Mouse (Mus musculus) limb, embryonic 14.5 days (tissue): Measurements from ENCODE around the gene Igfbp6. TPM values are rescaled to one million over a fixed set of nuclear protein-coding genes. Genes with fewer than 3 reads are reported as not detected.

ENCODE experiments used
- ATAC-seq: fragments of 200-750 bp; cut with Nextera tagmentation; 2 replicates; pipeline ENCODE4 v1.8.0; 2017; ENCODE audit warnings: low read depth, moderate number of reproducible peaks, moderate TSS enrichment; ENCODE audit not compliant: low FRiP score
- DNase-seq: peaks from one replicate; pipeline ENCODE4 v3.0.0-alpha.2; 2015; ENCODE audit warnings: low spot score
- H3K27ac ChIP-seq: fragments of 300-500 bp; sonication (generic); replicated peaks from 2 replicates; pipeline ENCODE4 v1.5.1; 2014; ENCODE audit warnings: low read depth, mild to moderate bottlenecking, low read length, moderate library complexity, mixed read lengths
- H3K27me3 ChIP-seq: fragments of 300-500 bp; sonication (generic); 2 replicates; pipeline ENCODE4 v1.6.1; 2014; ENCODE audit warnings: low read length, mixed read lengths; ENCODE audit not compliant: control insufficient read depth, insufficient read depth
- H3K36me3 ChIP-seq: fragments of 300-500 bp; sonication (generic); 2 replicates; pipeline ENCODE4 v1.6.1; 2014; ENCODE audit warnings: mild to moderate bottlenecking, low read length, moderate library complexity, mixed read lengths; ENCODE audit not compliant: control insufficient read depth, insufficient read depth
- H3K4me1 ChIP-seq: fragments of 300-500 bp; sonication (generic); 2 replicates; pipeline ENCODE4 v1.6.1; 2014; ENCODE audit warnings: antibody characterized with exemption, low read length, mixed read lengths; ENCODE audit not compliant: control insufficient read depth, insufficient read depth
- H3K4me2 ChIP-seq: fragments of 300-500 bp; sonication (generic); replicated peaks from 2 replicates; pipeline ENCODE4 v1.6.1; 2014; ENCODE audit warnings: low read depth, mild to moderate bottlenecking, low read length, moderate library complexity; ENCODE audit not compliant: severe bottlenecking
- H3K4me3 ChIP-seq: fragments of 300-500 bp; sonication (generic); replicated peaks from 2 replicates; pipeline ENCODE4 v1.5.1; 2014; ENCODE audit warnings: low read length
- H3K9ac ChIP-seq: fragments of 300-500 bp; sonication (generic); 2 replicates; pipeline ENCODE4 v1.6.1; 2014; ENCODE audit warnings: mild to moderate bottlenecking, low read depth, low read length, moderate library complexity; ENCODE audit not compliant: severe bottlenecking
- H3K9me3 ChIP-seq: fragments of 300-500 bp; sonication (generic); 2 replicates; pipeline ENCODE4 v1.6.1; 2016; ENCODE audit warnings: low read length; ENCODE audit not compliant: control insufficient read depth
- POLR2A ChIP-seq: fragments of 200-500 bp; IDR thresholded peaks from 2 replicates; pipeline ENCODE4 v1.8.0; 2012; ENCODE audit warnings: inconsistent platforms, mild to moderate bottlenecking, moderate library complexity, borderline replicate concordance; ENCODE audit not compliant: insufficient read depth, insufficient read length; ENCODE audit errors: extremely low read depth
- WGBS: fragments of 180-500 bp; shearing (Covaris S2); extraction: QIAGEN DNeasy Blood & Tissue Kit; methylation state at CpG from one replicate; pipeline ENCODE4 v1.1.7; 2014; 5-methylcytosine and 5-hydroxymethylcytosine counted together
- polyA plus RNA-seq, 2 experiments: library from polyadenylated mRNA; depleted of rRNA in 1 of 2; stranded (reverse) in 1 of 2; unstranded in 1 of 2; fragments of >200 nt; fragmentation: Nextera tagmentation in 1 of 2; extraction: Ambion mirVana in 1 of 2; gene quantifications; 2 replicates each; pipeline versions ENCODE4 v1.2.1 to v1.2.3; 2012 to 2014

Gene Igfbp6
- polyA plus RNA-seq, 2 experiments: 8.1 to 11.7 TPM

- 81% methylated on average over 29 of the region's 29 CpGs for WGBS
Observed at GRCm38 (mm10) chr15:102110701-102111494, 33.3 kb upstream of the Igfbp6 start.

GRCm38 (mm10) chr15:102111495-102111829 is 32.7 kb upstream of the Igfbp6 start:
- TF ChIP-seq POLR2A: no peak
- peaks cover 98% of the 10 kb centered on the region for H3K36me3 ChIP-seq
- H3K4me1 ChIP-seq: peaks cover 15% of the 10 kb centered on the region; the same call in 1 of the 2 replicates
- no peak overlapping the region for H3K27ac ChIP-seq
- ATAC-seq (no peak), DNase-seq (no peak)
- H3K9me3 ChIP-seq: no peaks in the 10 kb centered on the region
- 86% methylated on average over 11 of the region's 11 CpGs for WGBS
- no peak overlapping the region for H3K9ac ChIP-seq
- H3K4me2 ChIP-seq: no peak overlapping the region
- H3K27me3 ChIP-seq: no peaks in the 10 kb centered on the region
- H3K4me3 ChIP-seq: no peak overlapping the region

More at GRCm38 (mm10) chr15:102110701-102111494, 33.3 kb upstream of the Igfbp6 start:
- no peak for DNase-seq
- Histone ChIP-seq H3K9me3 (no peaks in the 10 kb centered on the region), H3K9ac (no peak overlapping the region), H3K27me3 (no peaks in the 10 kb centered on the region), H3K4me3 (no peak overlapping the region), H3K27ac (no peak overlapping the region), H3K36me3 (peaks cover 94% of the 10 kb centered on the region), H3K4me2 (no peak overlapping the region), H3K4me1 (peaks cover 18% of the 10 kb centered on the region; the same call in 1 of the 2 replicates)
- TF ChIP-seq POLR2A: no peak
- no peak for ATAC-seq

DNA sequence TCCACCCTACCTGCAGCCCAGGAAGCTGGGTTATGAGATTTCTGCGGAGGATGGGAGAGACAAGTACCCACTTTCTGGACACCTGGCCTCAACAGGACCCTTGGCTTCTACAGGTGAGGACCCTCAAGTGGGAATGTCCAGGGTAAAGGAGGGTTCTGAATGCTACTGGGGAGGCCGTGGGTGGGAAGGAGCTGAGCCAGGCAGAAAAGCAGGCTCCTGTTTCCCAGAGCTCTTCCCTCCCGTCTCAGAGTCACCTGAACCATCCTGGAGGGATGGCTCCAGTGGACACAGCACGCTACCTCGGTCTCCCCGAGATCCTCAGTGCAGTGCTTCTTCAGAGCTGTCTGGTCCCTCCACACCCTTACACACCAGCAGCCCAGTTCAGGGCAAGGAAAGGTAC is 32.0 kb upstream of the Igfbp6 start:
- H3K9ac ChIP-seq: no peak overlapping the region
- peaks cover 12% of the 10 kb centered on the region; the same call in 1 of the 2 replicates for H3K4me1 ChIP-seq
- ATAC-seq: no peak
- H3K27ac ChIP-seq: no peak overlapping the region
- no peak overlapping the region for H3K4me2 ChIP-seq
- no peak for TF ChIP-seq POLR2A
- 85% methylated on average over 6 of the region's 6 CpGs for WGBS
- H3K36me3 ChIP-seq: peaks cover 98% of the 10 kb centered on the region
- no peak overlapping the region for H3K4me3 ChIP-seq
- no peaks in the 10 kb centered on the region for H3K9me3 ChIP-seq
- no peaks in the 10 kb centered on the region for H3K27me3 ChIP-seq
- no peak for DNase-seq

GRCm38 (mm10) chr15:102112827-102113226 is 31.3 kb upstream of the Igfbp6 start:
- Histone ChIP-seq H3K27me3 (no peaks in the 10 kb centered on the region), H3K4me2 (no peak overlapping the region), H3K27ac (no peak overlapping the region), H3K9ac (no peak overlapping the region), H3K4me3 (no peak overlapping the region), H3K4me1 (peaks cover 12% of the 10 kb centered on the region; the same call in 1 of the 2 replicates), H3K9me3 (no peaks in the 10 kb centered on the region), H3K36me3 (peaks cover 98% of the 10 kb centered on the region)
- TF ChIP-seq POLR2A: no peak
- 66% methylated on average over 8 of the region's 8 CpGs for WGBS
- DNase-seq: no peak
- ATAC-seq: no peak

- Histone ChIP-seq H3K27ac (no peak overlapping the region), H3K4me3 (no peak overlapping the region), H3K9ac (no peak overlapping the region), H3K36me3 (peaks cover 98% of the 10 kb centered on the region), H3K27me3 (no peaks in the 10 kb centered on the region), H3K9me3 (no peaks in the 10 kb centered on the region), H3K4me2 (no peak overlapping the region), H3K4me1 (peaks cover 5% of the 10 kb centered on the region; the same call in 1 of the 2 replicates)
- ATAC-seq (no peak), DNase-seq (no peak)
- 65% methylated on average over 4 of the region's 4 CpGs for WGBS
- no peak for TF ChIP-seq POLR2A
Observed at GRCm38 (mm10) chr15:102113674-102114073, 30.5 kb upstream of the Igfbp6 start.
